ENCODE assay signal across 8 mouse cellular contexts in the genomic region with DNA sequence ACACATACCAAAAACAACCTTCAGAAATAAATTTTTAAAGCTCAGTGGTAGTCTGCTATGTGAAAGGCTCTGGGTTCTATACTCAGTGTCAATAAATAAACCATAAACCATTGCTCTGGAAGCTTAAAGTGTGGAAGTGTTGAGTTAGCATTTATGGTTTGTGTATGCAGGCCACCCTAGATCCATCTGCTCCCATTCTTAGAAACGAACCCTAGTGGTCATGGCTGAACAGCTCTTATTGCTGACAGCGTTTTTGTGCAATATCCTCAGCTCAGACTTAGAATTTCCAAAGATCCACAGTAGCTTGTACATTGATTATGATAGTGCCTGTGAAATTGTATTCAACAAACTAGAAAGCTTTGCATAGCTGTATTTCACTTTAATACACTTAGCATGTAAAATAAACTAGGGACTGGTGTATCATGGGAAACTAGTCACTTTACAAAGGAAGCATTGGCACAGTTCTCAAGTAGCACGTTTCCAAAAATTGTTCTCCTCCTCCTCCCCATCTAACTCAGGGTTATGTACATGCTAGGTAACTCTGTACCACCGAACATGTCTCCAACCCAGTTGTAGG.
DNase-seq lines count a peak whose midpoint lies in the region; ATAC-seq lines count a peak whose summit lies in the region.

No protein-coding gene starts in this region.

- no peak for DNase-seq in frontal cortex, postnatal 25 days (ENCODE audit: low spot score in 2 of 2)
- peak; percentile 60 for DNase-seq in MEL-GATA-1-ER (ENCODE audit: extremely low read depth, low read depth)
- peak; percentile 53 for DNase-seq in forebrain, embryonic 14.5 days (ENCODE audit: low spot score)
- DNase-seq in limb, embryonic 11.5 days (ENCODE audit: low spot score): no peak
- no peak for DNase-seq in right cerebral cortex, postnatal 14 days
- no peak for DNase-seq in frontal cortex, postnatal 14 days (ENCODE audit: low spot score in 2 of 2)

- H3K4me2 ChIP-seq in forebrain, embryonic 14.5 days (ENCODE audit: low read length): peak overlapping the region; percentile 79
- H3K4me2 ChIP-seq in limb, embryonic 11.5 days (ENCODE audit: low read depth, severe bottlenecking): peak overlapping the region; percentile 22
- peak overlapping the region; percentile 73 for H3K4me2 ChIP-seq in midbrain, embryonic 13.5 days (replicated peaks)

- H3K4me1 ChIP-seq in forebrain, embryonic 14.5 days (ENCODE audit: control insufficient read depth, insufficient read depth, low read length): peaks cover 3% of the 10 kb centered on the region; the same call in 1 of the 2 replicates
- H3K4me1 ChIP-seq in limb, embryonic 11.5 days (ENCODE audit: control insufficient read depth, insufficient read depth, low read length): 0 out of 2 replicates have a peak, but pooled peaks cover 5% of the 10 kb centered on the region
- H3K4me1 ChIP-seq in midbrain, embryonic 13.5 days (replicated peaks): peaks cover 18% of the 10 kb centered on the region

- H3K9me3 ChIP-seq in forebrain, embryonic 14.5 days (replicated peaks; ENCODE audit: control insufficient read depth, low read length): no peaks in the 10 kb centered on the region
- H3K9me3 ChIP-seq in limb, embryonic 11.5 days (ENCODE audit: control insufficient read depth, low read length): no peaks in the 10 kb centered on the region
- H3K9me3 ChIP-seq in midbrain, embryonic 13.5 days: no peaks in the 10 kb centered on the region

- peak overlapping the region; percentile 71 for H3K4me3 ChIP-seq in forebrain, embryonic 14.5 days (ENCODE audit: low read depth, low read length)
- peak overlapping the region; percentile 66; the same call in 1 of the 2 replicates for H3K4me3 ChIP-seq in limb, embryonic 11.5 days (ENCODE audit: low read depth, low read length)
- H3K4me3 ChIP-seq in midbrain, embryonic 13.5 days (replicated peaks): peak overlapping the region; percentile 74

- WGBS in forebrain, embryonic 14.5 days: 40% methylated on average over 4 of the region's 4 CpGs
- WGBS in limb, embryonic 11.5 days: 55% methylated on average over 4 of the region's 4 CpGs
- WGBS in midbrain, embryonic 13.5 days: 50% methylated on average over 4 of the region's 4 CpGs

- H3K9ac ChIP-seq in forebrain, embryonic 14.5 days (ENCODE audit: low read length): peak overlapping the region; percentile 87
- H3K9ac ChIP-seq in limb, embryonic 11.5 days (ENCODE audit: low read length): no peak overlapping the region
- no peak overlapping the region for H3K9ac ChIP-seq in midbrain, embryonic 13.5 days (replicated peaks)

- no peaks in the 10 kb centered on the region for H3K36me3 ChIP-seq in forebrain, embryonic 14.5 days (ENCODE audit: control insufficient read depth, insufficient read depth, low read length)
- H3K36me3 ChIP-seq in limb, embryonic 11.5 days (ENCODE audit: control insufficient read depth, insufficient read depth, low read length): no peaks in the 10 kb centered on the region
- no peaks in the 10 kb centered on the region for H3K36me3 ChIP-seq in midbrain, embryonic 13.5 days

- ATAC-seq in frontal cortex, adult (ENCODE audit: low TSS enrichment): peak; percentile 25; the same call in 1 of the 2 replicates
- no peak for ATAC-seq in forebrain, embryonic 14.5 days
- ATAC-seq in limb, embryonic 11.5 days (ENCODE audit: insufficient number of reproducible peaks, low FRiP score, low TSS enrichment, low read depth): no peak
- no peak for ATAC-seq in midbrain, embryonic 13.5 days

- no peaks in the 10 kb centered on the region for H3K27me3 ChIP-seq in forebrain, embryonic 14.5 days (replicated peaks; ENCODE audit: control insufficient read depth, insufficient read depth, low read length)
- no peaks in the 10 kb centered on the region for H3K27me3 ChIP-seq in limb, embryonic 11.5 days (ENCODE audit: control insufficient read depth, insufficient read depth, low read length)
- H3K27me3 ChIP-seq in midbrain, embryonic 13.5 days: no peaks in the 10 kb centered on the region

- H3K27ac ChIP-seq in forebrain, embryonic 14.5 days (ENCODE audit: low read depth, low read length): no peak overlapping the region
- H3K27ac ChIP-seq in limb, embryonic 11.5 days (replicated peaks; ENCODE audit: low read depth, low read length): no peak overlapping the region
- no peak overlapping the region for H3K27ac ChIP-seq in midbrain, embryonic 13.5 days

Comparison
In these comparisons a context has a peak if more than half of its experiments do, and no peak if none do; other contexts are left out.
1. DNase-seq: peak in MEL-GATA-1-ER (single experiment) and forebrain, embryonic 14.5 days (single experiment); none in frontal cortex, postnatal 25 days (0 of 2), limb, embryonic 11.5 days (single experiment), right cerebral cortex, postnatal 14 days (single experiment) and frontal cortex, postnatal 14 days (0 of 2).
2. H3K4me2 ChIP-seq: peak in every context shown above with its lines; median percentile 79 in forebrain, embryonic 14.5 days; 73 in midbrain, embryonic 13.5 days; 22 in limb, embryonic 11.5 days.
3. Peak in every context shown above with its lines, with median percentiles within 50 percentile points of each other: H3K4me3 ChIP-seq.